Mouse (Mus musculus) ES-Bruce4 (cell line): Measurements from ENCODE around the gene Sh3bp5.

Experiments used
- CTCF ChIP-seq: IDR thresholded peaks from one replicate; pipeline ENCODE4 v1.8.1; 2011; ENCODE audit warnings: low read depth, low read length
- EP300 ChIP-seq: IDR thresholded peaks from 2 replicates; pipeline ENCODE4 v1.6.1; 2011; ENCODE audit warnings: low read depth, low read length; ENCODE audit not compliant: insufficient read depth
- POLR2A ChIP-seq: IDR thresholded peaks from one replicate; pipeline ENCODE4 v1.8.1; 2011; ENCODE audit warnings: low read length; ENCODE audit not compliant: insufficient read depth

DNA sequence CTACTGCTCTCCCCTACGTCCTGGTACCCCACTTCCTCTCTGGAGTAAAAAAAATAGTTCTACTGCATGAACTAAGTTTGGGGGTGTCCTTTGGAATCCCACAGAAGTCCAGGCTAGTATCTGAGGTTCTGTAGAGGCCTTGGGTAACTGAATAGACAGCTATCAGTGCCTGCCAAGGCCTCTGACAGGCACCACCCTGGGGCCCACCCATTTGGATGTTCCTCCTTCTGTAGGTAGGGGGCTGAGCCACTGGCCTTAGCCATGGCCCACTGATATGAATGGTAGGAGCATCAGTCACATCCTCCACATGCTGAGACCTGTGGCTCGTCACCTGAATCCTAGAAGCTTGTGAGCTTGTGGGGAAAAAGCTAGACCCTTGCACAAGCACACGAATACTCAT is 118.1 kb downstream of the Sh3bp5 start:
- no peak for TF ChIP-seq CTCF
- no peak for TF ChIP-seq POLR2A
- no peak for TF ChIP-seq EP300
